Mouse (Mus musculus) hindbrain, embryonic 11.5 days (tissue): ENCODE measurements around the gene Ttc32. TPM values are rescaled to one million over a fixed set of nuclear protein-coding genes. Genes with fewer than 3 reads are reported as not detected.

ENCODE experiments used
- ATAC-seq: fragments of 200-750 bp; cut with Nextera tagmentation; 2 replicates; pipeline ENCODE4 v1.8.0; 2017; ENCODE audit warnings: mild to moderate bottlenecking, moderate TSS enrichment, moderate library complexity; ENCODE audit not compliant: low FRiP score
- DNase-seq: peaks from one replicate; pipeline ENCODE4 v3.0.0-alpha.2; 2015; ENCODE audit warnings: low spot score
- H3K27ac ChIP-seq: fragments of 300-500 bp; sonication (generic); 2 replicates; pipeline ENCODE4 v1.5.1; 2014; ENCODE audit warnings: mild to moderate bottlenecking, low read depth, low read length
- H3K27me3 ChIP-seq: fragments of 300-500 bp; sonication (generic); 2 replicates; pipeline ENCODE4 v1.6.1; 2014; ENCODE audit warnings: mild to moderate bottlenecking, low read length, moderate library complexity, mixed read lengths; ENCODE audit not compliant: control insufficient read depth, insufficient read depth
- H3K36me3 ChIP-seq: fragments of 300-500 bp; sonication (generic); 2 replicates; pipeline ENCODE4 v1.6.1; 2014; ENCODE audit warnings: mild to moderate bottlenecking, low read length, moderate library complexity, mixed read lengths; ENCODE audit not compliant: control insufficient read depth, insufficient read depth
- H3K4me1 ChIP-seq: fragments of 300-500 bp; sonication (generic); replicated peaks from 2 replicates; pipeline ENCODE4 v1.6.1; 2014; ENCODE audit warnings: low read length, mixed read lengths; ENCODE audit not compliant: control insufficient read depth, insufficient read depth
- H3K4me2 ChIP-seq: fragments of 300-500 bp; sonication (generic); replicated peaks from 2 replicates; pipeline ENCODE4 v1.6.1; 2014; ENCODE audit warnings: mild to moderate bottlenecking, low read depth, low read length
- H3K4me3 ChIP-seq: fragments of 300-500 bp; sonication (generic); 2 replicates; pipeline ENCODE4 v1.5.1; 2014; ENCODE audit warnings: low read depth, low read length
- H3K9ac ChIP-seq: fragments of 300-500 bp; sonication (generic); 2 replicates; pipeline ENCODE4 v1.6.1; 2014; ENCODE audit warnings: low read depth, low read length
- H3K9me3 ChIP-seq: fragments of 300-500 bp; sonication (generic); 2 replicates; pipeline ENCODE4 v1.6.1; 2016; ENCODE audit warnings: low read length; ENCODE audit not compliant: control insufficient read depth
- WGBS: fragments of 180-500 bp; shearing (Covaris S2); extraction: QIAGEN DNeasy Blood & Tissue Kit; methylation state at CpG from one replicate; pipeline ENCODE4 v1.1.7; 2014; 5-methylcytosine and 5-hydroxymethylcytosine counted together
- polyA plus RNA-seq: library from polyadenylated mRNA; unstranded; fragments of >200 nt; fragmentation: Nextera tagmentation; extraction: Ambion mirVana; gene quantifications from 2 replicates; pipeline ENCODE4 v1.2.1, GENCODE M21; 2014

Gene Ttc32
- 21.3 and 23.4 TPM in 2 replicates for polyA plus RNA-seq

GRCm38 (mm10) chr12:9029888-9030723 lies at the start of gene Ttc32:
Gene Ttc32, plus strand, starts transcription at chr12:9029997.
- Histone ChIP-seq H3K27me3 (no peaks in the 10 kb centered on the region), H3K4me3 (peak within 1 kb of the TSS; percentile 70), H3K36me3 (no peaks in the 10 kb centered on the region), H3K9me3 (no peaks in the 10 kb centered on the region), H3K4me1 (no peaks in the 10 kb centered on the region; the same call in 1 of the 2 replicates), H3K27ac (peak within 1 kb of the TSS; percentile 96), H3K9ac (peak within 1 kb of the TSS; percentile 90), H3K4me2 (peak within 1 kb of the TSS; percentile 58)
- WGBS: under 1% methylated on average over 69 of the region's 69 CpGs
- ATAC-seq (peak; percentile 95), DNase-seq (peak; percentile 95)

- no peaks in the 10 kb centered on the region for H3K36me3 ChIP-seq
- no peaks in the 10 kb centered on the region for H3K4me1 ChIP-seq
- H3K27ac ChIP-seq: no peak overlapping the region
- no peak overlapping the region for H3K4me3 ChIP-seq
- no peak overlapping the region for H3K4me2 ChIP-seq
- ATAC-seq (no peak), DNase-seq (no peak)
- 75% methylated on average over 8 of the region's 8 CpGs for whole genome bisulfite sequencing
- H3K27me3 ChIP-seq: no peaks in the 10 kb centered on the region
- H3K9me3 ChIP-seq: no peaks in the 10 kb centered on the region
- no peak overlapping the region for H3K9ac ChIP-seq
These were observed 36.6 kb upstream of the Ttc32 start for GRCm38 (mm10) chr12:8993231-8993630.

- Histone ChIP-seq H3K4me1 (no peaks in the 10 kb centered on the region), H3K27ac (no peak overlapping the region), H3K4me3 (no peak overlapping the region), H3K27me3 (no peaks in the 10 kb centered on the region), H3K9me3 (no peaks in the 10 kb centered on the region), H3K4me2 (no peak overlapping the region), H3K9ac (no peak overlapping the region), H3K36me3 (no peaks in the 10 kb centered on the region)
- no peak for ATAC-seq
- DNase-seq: no peak
- WGBS: 87% methylated on average over 4 of the region's 4 CpGs
These were observed 31.5 kb upstream of the Ttc32 start for GRCm38 (mm10) chr12:8998318-8998717.

GRCm38 (mm10) chr12:9002038-9002648 lies 27.7 kb upstream of the Ttc32 start:
- Histone ChIP-seq H3K27me3 (no peaks in the 10 kb centered on the region), H3K4me1 (no peaks in the 10 kb centered on the region), H3K9ac (no peak overlapping the region), H3K27ac (no peak overlapping the region), H3K9me3 (no peaks in the 10 kb centered on the region), H3K4me3 (no peak overlapping the region), H3K4me2 (no peak overlapping the region), H3K36me3 (no peaks in the 10 kb centered on the region)
- DNase-seq (peak; percentile 75), ATAC-seq (no peak)
- WGBS: 16% methylated on average over 5 of the region's 5 CpGs

- no peak overlapping the region for H3K9ac ChIP-seq
- no peaks in the 10 kb centered on the region for H3K4me1 ChIP-seq
- H3K4me3 ChIP-seq: no peak overlapping the region
- no peaks in the 10 kb centered on the region for H3K9me3 ChIP-seq
- H3K27ac ChIP-seq: no peak overlapping the region
- H3K4me2 ChIP-seq: no peak overlapping the region
- DNase-seq (no peak), ATAC-seq (no peak)
- no peaks in the 10 kb centered on the region for H3K36me3 ChIP-seq
- 54% methylated on average over 4 of the region's 4 CpGs for WGBS
- no peaks in the 10 kb centered on the region for H3K27me3 ChIP-seq
These were observed 22.7 kb upstream of the Ttc32 start for GRCm38 (mm10) chr12:9007146-9007545.

GRCm38 (mm10) chr12:9007811-9008210 lies 22.0 kb upstream of the Ttc32 start:
- Histone ChIP-seq H3K9me3 (no peaks in the 10 kb centered on the region), H3K27ac (no peak overlapping the region), H3K36me3 (no peaks in the 10 kb centered on the region), H3K4me1 (no peaks in the 10 kb centered on the region), H3K4me2 (no peak overlapping the region), H3K9ac (no peak overlapping the region), H3K27me3 (no peaks in the 10 kb centered on the region), H3K4me3 (no peak overlapping the region)
- 92% methylated on average over 6 of the region's 6 CpGs for WGBS
- ATAC-seq (no peak), DNase-seq (no peak)

- 63% methylated on average over 4 of the region's 4 CpGs for WGBS
- H3K4me3 ChIP-seq: no peak overlapping the region
These were observed 19.5 kb upstream of the Ttc32 start for GRCm38 (mm10) chr12:9010311-9010710.

GRCm38 (mm10) chr12:9016376-9016775 lies 13.4 kb upstream of the Ttc32 start:
- Histone ChIP-seq H3K9me3 (no peaks in the 10 kb centered on the region), H3K4me3 (no peak overlapping the region), H3K36me3 (no peaks in the 10 kb centered on the region), H3K4me2 (no peak overlapping the region), H3K9ac (no peak overlapping the region), H3K4me1 (no peaks in the 10 kb centered on the region), H3K27ac (no peak overlapping the region), H3K27me3 (no peaks in the 10 kb centered on the region)
- ATAC-seq (no peak), DNase-seq (no peak)
- 95% methylated on average over 9 of the region's 9 CpGs for WGBS

More at GRCm38 (mm10) chr12:9010311-9010710, 19.5 kb upstream of the Ttc32 start:
- Histone ChIP-seq H3K27ac (no peak overlapping the region), H3K36me3 (no peaks in the 10 kb centered on the region), H3K4me2 (no peak overlapping the region), H3K4me1 (no peaks in the 10 kb centered on the region), H3K9ac (no peak overlapping the region), H3K9me3 (no peaks in the 10 kb centered on the region), H3K27me3 (no peaks in the 10 kb centered on the region)
- DNase-seq (no peak), ATAC-seq (no peak)

GRCm38 (mm10) chr12:9020431-9020830 lies 9.4 kb upstream of the Ttc32 start:
- Histone ChIP-seq H3K36me3 (no peaks in the 10 kb centered on the region), H3K27ac (no peak overlapping the region), H3K4me3 (no peak overlapping the region), H3K9ac (no peak overlapping the region), H3K27me3 (no peaks in the 10 kb centered on the region), H3K4me1 (no peaks in the 10 kb centered on the region), H3K4me2 (no peak overlapping the region), H3K9me3 (no peaks in the 10 kb centered on the region)
- DNase-seq (no peak), ATAC-seq (no peak)
- 91% methylated on average over 8 of the region's 8 CpGs for WGBS
